Mouse (Mus musculus) mouse trophoblast stem cell (cell line): ENCODE measurements around the gene Nf2.
"Not testable (repeated sequence)": the region's sequence is repeated elsewhere in the genome, so short reads cannot be mapped to it uniquely, and the experiment has no call there.

Experiments used
- in situ Hi-C, 2 experiments: fragments of 300-500 bp; cut with MseI, MboI; formaldehyde crosslinking; loops; 2 replicates in 1 of 2; 3 replicates in 1 of 2; pipeline ENCODE4 v1.15.1; 2025

Gene Nf2

GRCm38 (mm10) chr11:4837342-4837741 is 12.0 kb downstream of the Nf2 start:
- in situ Hi-C loops = no loop called here

GRCm38 (mm10) chr11:4836755-4837154 is 12.6 kb downstream of the Nf2 start:
- in situ Hi-C loops = no loop called here

DNA sequence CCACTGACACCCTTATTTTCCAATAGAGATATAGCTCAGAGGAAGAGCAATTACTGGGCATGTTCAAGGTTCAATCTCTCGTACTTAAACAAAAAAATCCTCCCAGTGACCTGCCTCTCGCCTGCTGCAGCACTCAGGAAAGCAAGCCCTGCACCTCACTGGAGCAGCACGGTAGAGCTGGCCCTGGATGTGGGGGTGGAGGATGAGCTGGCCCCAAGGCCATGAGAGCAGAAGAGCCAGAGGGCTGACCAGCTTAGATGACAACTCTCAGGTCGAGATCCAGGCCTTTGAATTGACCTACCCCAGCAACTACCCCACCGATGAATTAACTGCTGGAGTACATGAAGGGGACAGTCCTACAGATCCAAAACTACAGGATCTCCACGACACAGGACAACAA is 13.9 kb downstream of the Nf2 start:
- in situ Hi-C loops = no loop called here

- in situ Hi-C loops = no loop called here
These were observed 15.9 kb downstream of the Nf2 start for GRCm38 (mm10) chr11:4833295-4833939.

GRCm38 (mm10) chr11:4831066-4831465 is 18.3 kb downstream of the Nf2 start:
- in situ Hi-C loops = no loop called here

- in situ Hi-C loops = no loop called here
These were observed 21.4 kb downstream of the Nf2 start for GRCm38 (mm10) chr11:4827916-4828315.

DNA sequence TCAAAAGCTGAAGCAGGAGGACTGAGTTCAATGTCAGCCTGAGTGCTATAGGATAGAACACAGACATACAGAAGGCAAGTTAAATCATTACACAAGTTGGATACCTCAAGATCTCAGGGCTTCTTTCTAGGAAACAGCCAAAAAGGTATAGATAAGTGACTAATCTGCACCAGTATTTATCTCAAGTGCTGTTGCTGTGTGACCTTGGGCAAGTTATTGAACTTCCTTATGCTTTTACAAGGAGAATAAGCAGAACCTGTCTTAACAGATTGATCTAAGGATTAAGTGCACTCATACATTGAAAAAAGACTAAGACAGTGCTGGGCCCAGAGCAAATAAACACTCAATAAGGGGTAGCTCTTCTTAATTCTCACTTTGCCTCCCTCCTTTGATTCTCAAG is 22.0 kb downstream of the Nf2 start:
- in situ Hi-C loops = no loop called here

GRCm38 (mm10) chr11:4826152-4826778 is 23.1 kb downstream of the Nf2 start:
- in situ Hi-C loops = no loop called here

- in situ Hi-C loops = no loop called here
These were observed 25.6 kb downstream of the Nf2 start for GRCm38 (mm10) chr11:4823655-4824312.

DNA sequence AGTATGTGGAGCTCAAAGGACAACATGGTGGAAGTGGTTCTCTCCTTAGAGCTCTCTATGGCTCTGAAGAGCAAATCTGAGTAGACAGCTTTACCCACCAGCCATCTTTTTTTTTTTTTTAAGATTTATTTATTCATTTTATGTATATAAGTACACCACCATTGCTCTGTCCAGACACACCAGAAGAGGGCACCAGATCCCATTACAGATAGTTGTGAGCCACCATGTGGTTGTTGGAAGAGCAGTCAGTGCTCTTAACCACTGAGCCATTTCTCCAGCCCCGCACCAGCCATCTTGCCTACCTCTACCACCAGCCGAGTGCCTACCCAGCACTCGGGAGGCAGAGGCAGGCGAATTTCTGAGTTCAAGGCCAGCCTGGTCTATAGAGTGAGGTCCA is 26.9 kb downstream of the Nf2 start:
- in situ Hi-C loops = not testable (repeated sequence)

DNA sequence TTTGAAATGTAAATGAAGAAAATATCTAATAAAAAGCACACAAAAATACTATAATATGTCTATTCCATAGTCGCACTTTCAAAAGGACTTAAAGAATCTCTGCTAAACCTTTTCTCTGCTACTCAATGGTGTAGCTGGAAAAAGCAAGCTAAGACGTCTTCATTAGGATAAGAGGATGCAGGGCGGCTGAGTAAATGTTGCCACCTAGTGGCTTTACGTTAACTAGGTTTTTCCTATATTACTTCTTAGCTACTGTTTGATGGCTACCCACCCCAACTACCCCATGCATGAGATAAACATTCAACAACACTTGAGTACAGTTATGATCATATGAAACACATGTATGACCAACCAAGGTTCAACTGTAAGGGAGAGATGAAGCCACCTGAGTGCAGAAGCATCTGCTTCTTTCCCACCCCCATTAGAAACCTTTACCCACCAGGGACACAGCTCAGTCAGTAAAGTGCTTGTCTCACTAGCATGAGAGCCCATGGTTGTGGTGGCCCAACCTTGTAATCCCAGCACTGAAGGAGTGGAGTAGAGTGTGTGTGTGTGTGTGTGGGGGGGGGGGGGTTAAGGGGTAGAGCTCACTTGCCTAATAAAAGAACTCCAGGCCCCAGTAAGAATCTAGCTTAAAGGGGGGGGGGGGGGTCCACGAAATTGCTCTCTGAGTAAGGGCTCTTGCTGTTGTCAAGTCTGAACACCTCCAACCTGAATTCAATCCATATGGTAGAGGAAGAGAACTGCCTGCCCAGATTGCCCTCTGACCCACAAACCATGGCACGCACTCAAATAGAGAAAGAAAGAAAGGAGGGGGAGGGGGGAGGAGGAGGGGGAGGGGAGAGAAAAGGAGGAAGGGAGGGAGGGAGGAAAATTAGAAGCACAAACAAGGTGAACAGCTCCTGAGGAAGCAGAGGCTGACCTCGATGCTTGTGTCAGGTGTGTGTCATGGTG is 27.6 kb downstream of the Nf2 start:
- in situ Hi-C loops = no loop called here

DNA sequence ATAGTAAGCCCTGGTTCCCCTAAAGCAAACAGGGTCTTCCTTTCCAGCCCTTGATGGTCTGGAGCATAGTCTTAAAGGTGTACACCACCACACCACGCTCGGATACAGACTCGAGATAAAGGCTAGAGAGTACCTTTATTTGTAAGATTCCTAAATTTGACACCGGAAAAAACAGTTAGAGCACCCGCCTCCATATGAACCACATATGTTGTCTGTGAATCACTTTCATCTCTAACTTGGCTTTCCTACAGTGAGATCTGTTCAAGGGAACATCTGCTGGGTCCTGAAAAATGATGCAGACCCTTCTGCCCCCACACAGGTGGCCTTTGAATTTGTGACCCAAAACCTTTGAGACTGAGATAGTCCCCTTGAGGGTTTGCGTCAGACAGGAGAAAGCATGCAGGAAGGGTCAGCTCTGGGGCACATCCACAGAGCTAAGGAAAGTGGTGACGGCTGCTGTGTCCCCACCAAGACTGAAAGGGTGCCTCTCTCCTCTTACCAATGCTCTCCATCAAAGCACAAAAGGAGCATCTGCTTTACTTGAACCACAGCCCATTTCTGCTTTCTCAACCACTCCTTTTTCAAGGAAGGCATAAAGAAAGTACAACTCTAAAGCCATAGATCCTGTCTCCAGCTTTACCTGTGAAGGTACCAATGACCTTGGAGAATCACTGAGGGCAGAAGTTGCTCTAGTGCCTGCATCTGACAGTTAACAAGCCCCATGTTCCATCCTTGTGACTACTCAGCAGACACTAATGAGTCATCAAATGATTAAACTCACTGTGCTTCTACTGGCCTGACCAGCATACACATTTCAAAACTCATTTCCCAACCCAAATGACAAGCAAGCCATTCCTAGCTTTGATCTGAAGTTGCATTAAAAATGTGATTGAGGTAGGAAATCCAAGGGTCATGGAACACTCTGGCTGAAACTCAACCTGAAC is 34.6 kb downstream of the Nf2 start:
- in situ Hi-C loops = no loop called here

GRCm38 (mm10) chr11:4808311-4808710 is 41.0 kb downstream of the Nf2 start:
- in situ Hi-C loops = no loop called here

- in situ Hi-C loops = no loop called here
These were observed 43.2 kb downstream of the Nf2 start for GRCm38 (mm10) chr11:4806031-4806715.

DNA sequence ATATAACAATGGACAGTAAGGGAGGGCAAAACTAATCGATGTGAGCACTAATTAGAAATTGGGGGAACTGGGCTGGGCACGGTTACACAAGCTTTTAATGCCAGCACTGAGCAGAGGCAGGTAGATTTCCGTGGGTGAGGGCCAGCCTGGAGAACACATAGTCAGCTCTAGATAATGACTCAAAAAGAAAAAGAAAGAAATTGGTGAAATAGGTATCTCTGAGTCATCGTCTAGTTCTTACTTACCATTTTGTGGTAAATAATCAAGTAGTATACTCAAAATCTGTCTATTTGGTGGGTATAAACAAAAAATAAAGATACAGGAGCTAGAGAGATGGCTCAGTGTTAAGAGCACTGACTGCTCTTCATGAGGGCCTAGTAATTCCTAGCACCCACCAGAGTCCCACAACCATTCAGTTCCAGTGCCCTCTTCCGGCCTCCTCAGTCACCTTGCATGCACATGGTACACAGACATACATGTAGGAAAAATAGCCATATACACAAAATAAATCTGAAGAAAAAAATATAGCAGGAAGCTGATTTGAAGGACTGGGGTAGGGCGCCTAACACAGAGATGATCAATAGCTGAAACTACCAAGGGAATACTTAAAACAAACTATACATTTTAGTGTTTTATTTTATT is 44.3 kb downstream of the Nf2 start:
- in situ Hi-C loops = no loop called here

- in situ Hi-C loops = no loop called here
These were observed 45.4 kb downstream of the Nf2 start for GRCm38 (mm10) chr11:4803951-4804350.

GRCm38 (mm10) chr11:4803426-4803825 is 45.9 kb downstream of the Nf2 start:
- in situ Hi-C loops = no loop called here

GRCm38 (mm10) chr11:4803008-4803407 is 46.3 kb downstream of the Nf2 start:
- in situ Hi-C loops = no loop called here

DNA sequence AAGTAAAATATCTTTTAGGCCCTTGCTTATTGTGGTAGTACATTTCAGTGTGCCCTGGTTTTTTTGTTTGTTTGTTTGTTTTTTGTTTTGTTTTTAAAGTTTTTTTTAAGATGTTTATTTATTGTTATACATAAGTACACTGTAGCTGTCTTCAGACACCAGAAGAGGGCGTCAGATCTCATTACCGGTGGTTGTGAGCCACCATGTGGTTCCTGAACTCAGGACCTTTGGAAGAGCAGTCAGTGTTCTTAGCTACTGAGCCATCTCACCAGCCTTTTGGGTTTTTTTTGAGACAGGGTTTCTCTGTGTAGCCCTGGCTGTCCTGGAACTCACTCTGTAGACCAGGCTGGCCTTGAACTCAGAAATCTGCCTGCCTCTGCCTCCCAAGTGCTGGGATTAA is 46.9 kb downstream of the Nf2 start:
- in situ Hi-C loops = not testable (repeated sequence)

GRCm38 (mm10) chr11:4800654-4801053 is 48.7 kb downstream of the Nf2 start:
- in situ Hi-C loops = no loop called here
